Mouse (Mus musculus) gastrocnemius, adult 18-20 months (tissue): ENCODE measurements around the gene Clic6. TPM values are rescaled to one million over a fixed set of nuclear protein-coding genes. Genes with fewer than 3 reads are reported as not detected.

Experiments used
- DNase-seq: peaks from one replicate; pipeline ENCODE4 v3.0.0; 2021; ENCODE audit warnings: low spot score
- total RNA-seq, 2 experiments: library from RNA; stranded (reverse); gene quantifications; 2 replicates each; pipeline ENCODE4 v1.2.3; 2021

The Clic6 gene
- total RNA-seq, 2 experiments from 2014 or later, result 0.14 TPM; not detected in 1

- DNase-seq, result no peak
Measured at GRCm38 (mm10) chr16:92523351-92523750, 37.8 kb downstream of the Clic6 start.

DNA sequence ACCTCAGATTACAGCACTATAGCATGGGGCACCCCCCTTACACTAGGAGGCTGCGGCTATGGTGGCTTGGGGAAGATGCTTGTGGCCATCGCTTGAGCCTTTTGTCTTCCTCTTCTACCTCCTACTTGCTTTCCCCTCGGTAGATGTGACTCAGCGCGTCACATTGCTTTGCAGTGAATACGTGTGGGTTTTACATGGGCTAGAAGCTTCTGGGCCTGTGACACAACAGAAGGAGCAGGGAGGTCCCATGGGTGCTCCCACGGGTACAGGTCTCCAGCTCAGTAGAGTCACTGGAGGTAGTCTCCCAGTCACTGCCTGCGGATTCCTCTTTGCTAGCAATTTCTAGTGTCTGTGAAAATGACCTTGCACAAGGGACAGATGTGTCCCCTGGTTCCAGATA, 39.1 kb downstream of the Clic6 start:
- no peak for DNase-seq

GRCm38 (mm10) chr16:92525919-92526318, 40.4 kb downstream of the Clic6 start:
- no peak for DNase-seq

- no peak for DNase-seq
Measured at GRCm38 (mm10) chr16:92535258-92535657, 49.7 kb downstream of the Clic6 start.

DNA sequence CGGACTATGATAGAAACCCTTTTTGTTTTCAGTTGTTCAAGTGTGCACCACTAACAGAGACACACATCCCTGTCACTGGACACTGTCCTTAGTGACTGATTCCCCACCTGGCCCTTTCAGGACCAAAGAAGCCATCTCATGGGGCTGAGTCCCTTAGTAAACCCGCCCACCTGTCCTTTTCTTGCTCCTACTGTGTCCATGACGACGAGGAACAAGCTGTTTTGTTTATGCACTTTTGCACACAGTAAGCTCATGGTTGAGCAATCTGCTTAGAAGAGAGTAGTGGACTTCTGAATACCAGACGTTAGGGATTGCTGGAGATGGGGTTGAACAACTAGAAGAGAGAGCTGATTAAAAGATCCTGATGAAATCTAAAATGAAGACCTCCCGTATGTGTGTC, 52.8 kb downstream of the Clic6 start:
- no peak for DNase-seq

- peak; percentile 35 for DNase-seq
Measured at GRCm38 (mm10) chr16:92544264-92544663, 58.7 kb downstream of the Clic6 start.

DNA sequence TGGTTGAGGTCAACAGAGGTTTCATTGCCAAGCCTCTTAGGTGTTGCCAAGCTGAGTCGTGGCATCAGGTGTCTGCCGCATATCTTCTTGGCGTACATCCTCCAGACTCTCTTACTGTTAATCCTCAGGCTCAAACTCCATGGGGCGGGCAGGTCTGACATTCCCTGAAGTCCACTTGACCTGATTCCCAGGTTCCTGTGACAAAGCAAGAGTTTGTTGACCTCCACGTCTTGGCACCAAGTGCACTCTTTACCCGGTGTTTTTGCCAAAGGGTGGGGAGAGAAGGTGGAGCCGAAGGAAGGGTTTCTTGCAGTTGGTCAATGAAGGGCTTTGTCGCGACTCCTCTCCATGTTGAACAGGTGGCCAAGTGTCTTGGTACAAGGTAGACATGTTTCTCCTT, 63.1 kb downstream of the Clic6 start:
- DNase-seq, result peak; percentile 15

DNA sequence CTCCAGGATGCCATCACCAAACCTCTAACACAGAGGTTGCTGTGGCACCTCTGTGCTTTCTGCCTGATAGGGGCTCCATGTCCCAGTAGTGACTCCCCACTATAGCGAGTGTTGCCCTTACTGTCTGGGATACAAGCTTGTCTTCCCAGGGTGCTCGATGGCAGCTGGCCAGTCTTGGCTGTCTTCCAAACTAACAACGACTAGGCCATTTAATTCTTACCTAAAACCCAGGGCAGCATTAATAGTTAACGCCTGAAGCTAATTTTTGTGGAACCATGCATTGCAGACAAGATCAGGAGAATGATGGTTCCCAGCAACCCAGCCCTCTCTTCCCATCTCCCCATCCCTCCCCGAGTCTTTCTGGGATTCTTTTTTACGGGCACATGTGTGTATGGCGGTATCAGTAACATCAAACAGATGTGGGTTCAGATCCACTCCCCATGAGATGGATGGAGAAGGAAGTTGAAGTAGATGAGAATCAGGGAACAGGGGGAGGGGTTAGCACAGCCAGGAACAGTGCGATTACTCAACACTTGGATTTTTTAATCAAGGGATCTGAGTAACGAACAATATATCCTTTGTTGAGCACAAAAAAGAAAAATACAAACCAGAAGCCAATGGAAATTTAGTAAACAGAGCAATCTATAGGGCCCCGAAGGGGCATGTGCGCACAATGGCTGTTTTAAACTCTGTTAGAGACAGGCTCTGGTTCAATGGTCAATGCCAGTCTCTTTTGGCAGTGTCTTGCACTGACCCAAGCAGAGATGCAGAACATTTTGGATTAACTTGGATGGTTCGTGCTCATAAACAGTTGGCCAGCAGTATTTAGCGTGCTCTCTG, 66.0 kb downstream of the Clic6 start:
- DNase-seq, result no peak

DNA sequence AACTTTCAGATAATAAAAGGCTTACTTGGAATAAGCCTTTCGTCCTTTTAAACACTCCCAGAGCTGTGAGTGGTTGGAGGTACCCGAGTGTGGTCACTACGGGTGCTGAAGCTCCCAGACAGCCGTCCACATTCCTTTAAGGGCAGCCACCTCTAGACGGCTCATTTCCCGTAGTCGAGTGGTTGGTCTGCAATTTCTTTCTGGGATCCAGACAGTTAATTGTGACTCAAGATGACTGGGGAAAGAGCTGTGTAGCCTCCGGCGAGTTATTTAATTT, 66.5 kb downstream of the Clic6 start:
- DNase-seq, result no peak

GRCm38 (mm10) chr16:92552858-92553257, 67.3 kb downstream of the Clic6 start:
- no peak for DNase-seq

DNA sequence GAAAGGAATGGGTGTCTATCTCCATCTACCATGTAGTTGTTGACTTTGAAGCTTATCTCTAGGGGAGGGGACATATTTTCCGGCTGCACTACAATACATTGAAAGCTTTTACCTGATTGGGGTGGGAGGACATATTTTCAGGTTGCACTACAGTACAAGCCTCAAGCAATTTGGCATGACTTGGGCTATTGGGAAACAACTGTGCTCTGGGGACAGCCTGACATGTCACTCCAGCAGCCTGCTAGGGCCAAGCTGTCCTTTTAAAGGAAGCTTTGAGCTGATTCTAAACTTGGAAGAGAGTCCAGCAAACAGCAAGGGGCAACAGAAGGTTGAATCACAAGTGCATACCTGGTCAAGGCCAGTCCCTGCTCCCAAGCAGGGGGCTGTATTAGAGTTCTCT, 69.5 kb downstream of the Clic6 start:
- no peak for DNase-seq

DNA sequence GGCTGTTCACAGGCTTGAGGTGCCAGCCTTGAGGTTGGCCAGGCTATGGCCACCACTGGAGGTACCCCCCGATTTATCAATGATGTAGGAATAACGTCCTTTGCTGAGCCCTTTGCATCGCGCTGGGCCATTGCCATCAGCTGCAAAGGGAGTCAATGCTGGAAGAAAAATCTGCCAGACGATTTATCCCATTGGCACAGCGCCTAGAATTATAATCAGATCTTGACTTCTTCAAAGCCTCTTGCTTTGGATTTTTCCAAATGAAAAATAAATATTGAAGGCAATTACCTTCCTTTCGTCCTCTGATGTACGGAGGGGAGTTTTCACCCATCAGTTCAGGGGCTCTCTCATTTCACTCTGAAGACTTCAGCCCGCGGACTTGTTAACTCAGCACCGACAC, 79.8 kb downstream of the Clic6 start:
- DNase-seq, result no peak

DNA sequence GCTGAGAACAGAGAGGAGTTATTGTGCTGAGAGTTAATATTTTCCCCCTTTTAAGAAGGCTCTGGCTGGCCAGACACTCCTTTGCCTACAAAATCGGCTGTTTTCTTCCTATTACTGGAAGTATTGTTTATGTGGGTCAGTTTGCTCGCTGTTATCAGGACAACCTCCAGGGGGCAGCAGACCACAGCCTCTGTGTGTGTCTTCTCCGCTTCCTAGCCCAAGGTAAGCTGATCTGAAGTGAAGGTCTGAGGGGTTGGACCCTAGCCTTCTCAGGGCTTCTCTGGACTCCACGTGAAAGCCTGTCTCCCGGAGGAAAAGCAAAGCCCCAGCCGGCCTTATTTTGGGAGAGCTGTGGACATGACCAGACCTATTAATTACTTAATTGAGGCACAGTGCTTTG, 80.2 kb downstream of the Clic6 start:
- DNase-seq, result peak; percentile 85

DNA sequence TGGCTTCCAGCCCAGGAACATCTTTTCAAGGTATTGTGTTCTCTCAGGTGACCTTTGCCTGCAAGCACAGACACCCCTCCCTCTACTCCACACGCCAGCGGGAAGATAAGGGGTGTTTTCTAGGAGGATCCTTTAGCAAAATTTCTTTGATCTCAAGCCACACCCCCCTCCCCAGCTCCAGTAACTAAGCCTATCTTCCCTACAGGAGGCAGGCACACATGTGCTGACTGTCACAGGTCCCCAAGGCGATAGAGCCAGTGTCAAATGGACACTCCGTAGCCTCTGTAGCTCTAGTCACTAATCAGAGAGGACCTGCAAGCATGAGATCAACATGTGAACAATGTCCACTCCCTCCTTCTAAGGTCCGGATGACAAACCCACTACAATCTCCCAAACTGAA, 80.6 kb downstream of the Clic6 start:
- no peak for DNase-seq

DNA sequence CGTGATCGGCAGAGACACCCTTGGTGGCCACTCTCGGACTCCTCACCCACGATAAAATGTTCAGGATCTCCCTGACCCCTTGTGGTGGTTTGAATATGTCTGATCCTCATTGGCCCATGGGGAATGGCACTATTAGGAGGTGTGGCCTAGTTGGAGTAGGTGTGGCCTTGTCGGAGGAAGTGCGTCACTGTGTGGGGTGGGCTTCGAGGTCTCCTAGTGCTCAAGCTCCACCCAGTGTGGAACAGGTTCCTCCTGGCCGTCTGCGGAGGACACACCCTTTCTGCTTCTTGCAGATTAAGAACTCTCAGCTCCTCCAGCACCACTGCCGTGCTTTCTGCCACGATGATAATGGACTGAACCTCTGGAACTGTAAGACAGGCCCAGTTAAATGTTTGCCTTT, 85.7 kb downstream of the Clic6 start:
- DNase-seq, result no peak

- no peak for DNase-seq
Measured at GRCm38 (mm10) chr16:92573193-92573592, 87.7 kb downstream of the Clic6 start.

GRCm38 (mm10) chr16:92575792-92576191, 90.3 kb downstream of the Clic6 start:
- no peak for DNase-seq

GRCm38 (mm10) chr16:92577381-92577780, 91.8 kb downstream of the Clic6 start:
- no peak for DNase-seq

DNA sequence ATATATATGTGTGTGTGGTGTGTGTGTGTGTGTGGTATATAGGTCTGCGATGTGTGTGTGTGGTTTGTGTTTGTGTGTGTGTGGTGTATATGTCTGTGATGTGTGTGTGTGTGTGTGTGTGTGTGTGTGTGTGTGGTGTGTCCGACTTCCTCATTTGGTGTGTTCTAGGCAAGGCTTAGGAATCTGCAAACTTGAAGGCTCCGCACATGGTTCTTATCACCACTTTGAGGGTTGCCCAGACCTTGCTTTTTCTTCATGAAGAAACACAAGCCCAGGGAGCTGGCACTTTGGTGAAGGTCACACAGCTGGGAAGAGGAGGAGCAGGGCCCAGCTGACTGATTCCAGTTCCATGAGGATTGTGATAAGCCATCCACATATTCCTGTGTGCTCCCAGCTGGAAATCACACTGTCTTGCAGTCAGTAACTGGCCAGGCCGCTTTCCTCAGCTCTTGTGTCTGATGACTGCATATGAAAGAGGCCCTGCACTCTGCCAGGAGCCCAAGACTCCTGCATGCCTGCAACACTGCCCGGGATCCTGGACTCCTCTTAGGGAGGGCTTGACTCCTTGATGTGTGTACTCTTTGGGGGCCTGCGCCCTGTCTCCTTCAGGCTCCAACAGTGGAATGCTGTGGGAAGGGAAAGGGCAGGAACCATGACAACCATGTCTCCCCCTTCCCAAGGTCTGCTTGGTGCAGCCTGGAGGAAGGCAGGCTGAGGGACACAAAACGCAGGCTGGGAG, 93.5 kb downstream of the Clic6 start:
- no peak for DNase-seq

DNA sequence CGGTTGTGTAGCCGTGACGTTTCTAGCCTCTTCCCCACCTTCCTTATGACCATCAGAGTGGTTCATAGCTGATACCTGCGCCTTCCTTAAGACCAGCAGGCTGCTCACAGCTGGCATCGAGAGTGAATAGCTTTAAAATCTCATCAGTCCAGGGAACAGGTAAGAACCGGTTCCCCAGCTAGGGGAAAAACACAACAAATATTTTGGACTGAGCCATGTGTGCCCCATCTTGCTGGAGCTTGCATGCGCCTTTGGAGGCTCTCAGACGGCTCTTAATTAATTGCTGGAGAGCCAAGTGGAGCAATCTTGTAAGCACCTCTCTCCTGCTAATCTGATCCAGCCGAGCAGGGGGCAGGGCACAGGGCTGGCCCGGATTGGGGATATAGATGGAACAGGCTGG, 95.4 kb downstream of the Clic6 start:
- DNase-seq, result no peak

- DNase-seq, result no peak
Measured at GRCm38 (mm10) chr16:92581767-92582166, 96.2 kb downstream of the Clic6 start.

DNA sequence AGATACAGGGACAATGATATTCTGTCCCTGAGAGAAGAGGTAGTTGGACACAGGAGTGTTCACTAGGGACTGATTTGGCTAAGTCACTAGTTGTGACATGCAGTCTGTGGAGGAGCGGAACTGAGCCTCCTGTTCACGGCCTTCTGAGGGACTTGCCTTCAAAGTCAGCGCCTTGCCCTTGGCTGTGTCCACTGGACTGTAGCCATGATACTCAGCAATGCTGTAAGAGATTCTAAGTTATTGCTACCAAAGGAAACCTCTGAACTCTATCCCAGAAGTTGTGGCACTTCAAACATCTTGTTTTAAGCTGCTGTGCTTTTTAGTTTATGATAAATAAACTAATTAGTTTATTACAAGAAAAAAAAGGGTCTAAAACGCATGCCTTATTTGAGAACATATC, 102.3 kb downstream of the Clic6 start:
- no peak for DNase-seq
